In the genomic region with DNA sequence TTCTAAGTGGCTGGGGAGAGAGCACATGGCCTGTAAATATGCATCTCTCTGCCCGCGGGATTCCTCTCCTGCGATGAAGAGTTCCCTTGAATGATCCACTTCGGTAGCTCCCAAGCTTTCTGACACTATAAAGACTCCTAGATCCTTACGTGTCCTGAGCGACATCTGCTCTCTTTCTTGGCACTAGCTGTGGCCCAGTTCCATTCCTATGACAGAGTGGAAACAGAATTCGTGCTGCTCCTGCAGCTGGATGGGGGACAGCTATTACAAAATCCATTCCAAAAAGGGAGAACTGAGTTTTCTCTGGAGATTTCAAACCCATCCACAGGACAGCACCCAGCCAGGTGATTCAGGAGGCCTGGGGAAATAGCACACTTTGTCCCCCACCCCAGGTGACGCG, we compare ENCODE assay signal across 20 mouse cellular contexts. TPM values are rescaled to one million over a fixed set of nuclear protein-coding genes. Genes with fewer than 3 reads are reported as not detected.
A peak's percentile ranks its signal among the peaks of the same experiment; 100 is the strongest.
DNase-seq lines count a peak whose midpoint lies in the region; ATAC-seq and TF ChIP-seq lines count a peak whose summit lies in the region.
"Had no signal": no experiment of that assay in that cellular context is flagged by ENCODE, and none has a peak within 500 bp of the region (broad histone marks: within the 10 kb centered on the region; RNA-seq: fewer than 3 reads in every experiment).

No protein-coding gene starts in this region.

- no peaks in the 10 kb centered on the region for H3K9me3 ChIP-seq in heart, embryonic 11.5 days (replicated peaks; ENCODE audit: control insufficient read depth, low read length)
- H3K9me3 ChIP-seq: forebrain, embryonic 12.5 days; heart, embryonic 12.5 days; hindbrain, embryonic 10.5 days; intestine, embryonic 15.5 days had no signal

- no peaks in the 10 kb centered on the region for H3K27me3 ChIP-seq in heart, embryonic 11.5 days (ENCODE audit: control insufficient read depth, insufficient read depth, low read length)
- H3K27me3 ChIP-seq: CH12.LX; forebrain, embryonic 12.5 days; heart, embryonic 12.5 days; intestine, embryonic 15.5 days had no signal

- H3K4me3 ChIP-seq in heart, embryonic 11.5 days (ENCODE audit: low read depth, low read length) = no peak overlapping the region
- H3K4me3 ChIP-seq in lung, adult 2 months (replicated peaks; ENCODE audit: extremely low read depth, low read depth, low read length) = no peak overlapping the region
- H3K4me3 ChIP-seq: forebrain, embryonic 12.5 days; heart, embryonic 12.5 days; hindbrain, embryonic 10.5 days; intestine, embryonic 15.5 days had no signal

- H3K27ac ChIP-seq in heart, embryonic 11.5 days (ENCODE audit: low read depth, low read length) = no peak overlapping the region
- H3K27ac ChIP-seq: forebrain, embryonic 12.5 days; hindbrain, embryonic 10.5 days; hindbrain, embryonic 14.5 days; intestine, embryonic 15.5 days had no signal

- 85% methylated on average over 9 of the region's 9 CpGs for WGBS in heart, embryonic 11.5 days (ENCODE audit: insufficient replicate concordance)
- WGBS in lung, adult 2 months = 75% methylated on average over 9 of the region's 9 CpGs

- H3K4me1 ChIP-seq in heart, embryonic 11.5 days (ENCODE audit: control insufficient read depth, insufficient read depth, low read length) = no peaks in the 10 kb centered on the region
- no peaks in the 10 kb centered on the region for H3K4me1 ChIP-seq in lung, adult 2 months (ENCODE audit: control insufficient read depth, insufficient read depth, low read length)
- H3K4me1 ChIP-seq: heart, embryonic 12.5 days; intestine, embryonic 15.5 days had no signal

- no peak for ATAC-seq in heart, embryonic 11.5 days (replicated peaks; ENCODE audit: insufficient number of reproducible peaks, low FRiP score, low TSS enrichment)
- ATAC-seq: activated CD4-positive, CD25-positive, alpha-beta regulatory T cell, adult 4 months; forebrain, postnatal 0 days; intestine, embryonic 15.5 days; Patski had no signal

- no peaks in the 10 kb centered on the region for H3K36me3 ChIP-seq in heart, embryonic 11.5 days (ENCODE audit: control insufficient read depth, insufficient read depth, low read length)
- H3K36me3 ChIP-seq: forebrain, embryonic 12.5 days; heart, embryonic 12.5 days; hindbrain, embryonic 10.5 days; intestine, embryonic 15.5 days had no signal

- intact Hi-C loops in heart, postnatal 10 days (cut with DNase I) = loop anchor here (10.0 kb wide), 1 partner anchor 57 kb away; no protein-coding TSS in a partner anchor

- DNase-seq in gastrocnemius, adult 18-20 months (ENCODE audit: low spot score) = peak; percentile 55
- DNase-seq in gastrocnemius, postnatal 10 days = no peak
- peak; percentile 46 for DNase-seq in heart, postnatal 10 days
- DNase-seq in lung, postnatal 10 days = peak; percentile 43
- no peak for DNase-seq in lung, adult 2 months
- no peak for DNase-seq in cerebellum, postnatal 25 days
- DNase-seq: adrenal gland, postnatal 25 days; cerebellum, adult 18-20 months; cerebellum, adult 9-11 months; forebrain, postnatal 0 days; kidney, adult 18-20 months had no signal

- no peak overlapping the region for H3K9ac ChIP-seq in heart, embryonic 11.5 days (ENCODE audit: low read depth, low read length)
- H3K9ac ChIP-seq: forebrain, embryonic 12.5 days; forebrain, postnatal 0 days; heart, embryonic 12.5 days; hindbrain, embryonic 14.5 days; intestine, embryonic 15.5 days had no signal

- no peak for TF ChIP-seq CTCF in lung, adult 2 months (IDR thresholded peaks at IDR 0.05; ENCODE audit: insufficient read depth, low read length)

- H3K4me2 ChIP-seq in heart, embryonic 11.5 days = no peak overlapping the region
- H3K4me2 ChIP-seq: forebrain, embryonic 12.5 days; heart, embryonic 12.5 days; hindbrain, embryonic 14.5 days; intestine, embryonic 15.5 days had no signal

- no peak for TF ChIP-seq POLR2A in lung, adult 2 months (IDR thresholded peaks at IDR 0.05; ENCODE audit: borderline replicate concordance, extremely low read depth, low read depth, low read length)

RNA-seq across cellular contexts. Expression of gene BC048403, which starts 22.4 kb away (rescaled TPM):
- total RNA-seq in gastrocnemius, adult 18-20 months (2021) = 1 to 10 TPM; 1.4 to 1.8 TPM
- total RNA-seq in gastrocnemius, postnatal 10 days (2021) = 1 to 10 TPM; 1.6 to 2.4 TPM
- total RNA-seq in heart, postnatal 10 days (2021) = 1 to 10 TPM; 2.5 to 2.7 TPM
- polyA plus RNA-seq in heart, embryonic 11.5 days (2014; fragmentation: Nextera tagmentation; extraction: Ambion mirVana) = 2.7 and 3.2 TPM in 2 replicates
- 8.5 and 9.4 TPM in 2 replicates for polyA plus RNA-seq in lung, adult 2 months (2012; rRNA removed)

Comparison
In these comparisons a context has a peak if more than half of its experiments do, and no peak if none do; other contexts are left out.
1. DNase-seq: peak in gastrocnemius, adult 18-20 months (single experiment), heart, postnatal 10 days (2 of 2) and lung, postnatal 10 days (single experiment); none in gastrocnemius, postnatal 10 days (single experiment), lung, adult 2 months (single experiment) and cerebellum, postnatal 25 days (0 of 2).